Mouse (Mus musculus) embryonic facial prominence, embryonic 10.5 days (tissue): ENCODE results near the gene Calca. TPM values are rescaled to one million over a fixed set of nuclear protein-coding genes. Genes with fewer than 3 reads are reported as not detected.
"Not testable (repeated sequence)": the region's sequence is repeated elsewhere in the genome, so short reads cannot be mapped to it uniquely, and the experiment has no call there.

Experiments
- DNase-seq: peaks from one replicate; pipeline ENCODE4 v3.0.0-alpha.2; 2017; ENCODE audit warnings: low spot score
- H3K27ac ChIP-seq: fragments of 300-500 bp; sonication (generic); replicated peaks from 2 replicates; pipeline ENCODE4 v1.5.1; 2016; ENCODE audit warnings: mild to moderate bottlenecking
- H3K27me3 ChIP-seq: fragments of 300-500 bp; sonication (generic); replicated peaks from 2 replicates; pipeline ENCODE4 v1.6.1; 2016; ENCODE audit warnings: low read depth, mild to moderate bottlenecking; ENCODE audit not compliant: poor library complexity, severe bottlenecking
- H3K36me3 ChIP-seq: fragments of 300-500 bp; sonication (generic); replicated peaks from 2 replicates; pipeline ENCODE4 v1.6.1; 2016; ENCODE audit warnings: mild to moderate bottlenecking, moderate library complexity
- H3K4me1 ChIP-seq: fragments of 300-500 bp; sonication (generic); 2 replicates; pipeline ENCODE4 v1.6.1; 2016
- H3K4me3 ChIP-seq: fragments of 300-500 bp; sonication (generic); 2 replicates; pipeline ENCODE4 v1.5.1; 2016; ENCODE audit warnings: mild to moderate bottlenecking, moderate library complexity
- H3K9me3 ChIP-seq: fragments of 300-500 bp; sonication (generic); 2 replicates; pipeline ENCODE4 v1.6.1; 2016; ENCODE audit warnings: mild to moderate bottlenecking
- WGBS: fragments of 180-500 bp; shearing (Covaris S2); methylation state at CpG from one replicate; pipeline ENCODE4 v1.1.7; 2016; 5-methylcytosine and 5-hydroxymethylcytosine counted together
- polyA plus RNA-seq: library from polyadenylated mRNA; unstranded; fragments of >200 nt; fragmentation: Nextera tagmentation; extraction: Ambion mirVana; gene quantifications from 2 replicates; pipeline ENCODE4 v1.2.1, GENCODE M21; 2016

Calca gene
- 3.1 and 3.9 TPM in 2 replicates for polyA plus RNA-seq

GRCm38 (mm10) chr7:114636102-114636501, at the start of gene Calca:
Gene Calca, minus strand, starts transcription at chr7:114636357.
- peaks cover 13% of the 10 kb centered on the region for H3K4me1 ChIP-seq
- no peaks in the 10 kb centered on the region for H3K9me3 ChIP-seq
- peak; percentile 66 for DNase-seq
- H3K36me3 ChIP-seq = no peaks in the 10 kb centered on the region
- peaks cover 42% of the 10 kb centered on the region for H3K27me3 ChIP-seq
- under 1% methylated on average over 12 of the region's 12 CpGs for WGBS
- peak within 1 kb of the TSS; percentile 59 for H3K4me3 ChIP-seq
- no peak within 1 kb of the TSS for H3K27ac ChIP-seq

GRCm38 (mm10) chr7:114672697-114673096, 36.5 kb upstream of the Calca start:
- no peak for DNase-seq
- no peak overlapping the region for H3K27ac ChIP-seq
- H3K27me3 ChIP-seq = no peaks in the 10 kb centered on the region
- 26% methylated on average over 2 of the region's 2 CpGs for WGBS
- no peaks in the 10 kb centered on the region for H3K4me1 ChIP-seq
- H3K9me3 ChIP-seq = no peaks in the 10 kb centered on the region
- H3K4me3 ChIP-seq = no peak overlapping the region
- H3K36me3 ChIP-seq = no peaks in the 10 kb centered on the region

DNA sequence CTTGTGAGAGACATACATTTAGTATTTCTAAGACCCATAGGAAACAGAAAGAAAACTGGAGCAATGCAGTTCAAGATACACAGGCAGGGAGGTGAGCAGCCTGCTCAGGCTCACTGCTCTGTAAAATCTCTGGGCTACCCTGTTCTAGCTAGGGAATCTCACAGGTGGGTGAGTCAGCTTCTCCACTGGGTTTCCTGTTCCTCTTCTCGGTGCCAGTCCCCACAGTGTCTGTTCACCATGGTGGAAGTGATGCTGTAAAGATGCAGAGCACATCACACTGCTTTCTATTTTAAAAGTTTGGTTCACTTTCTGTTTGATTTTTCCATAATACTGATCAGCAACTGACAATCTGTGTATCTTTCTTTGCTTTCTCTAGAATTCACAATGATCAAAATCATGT, 35.2 kb upstream of the Calca start:
- Histone ChIP-seq H3K27ac (no peak overlapping the region), H3K4me3 (no peak overlapping the region), H3K27me3 (no peaks in the 10 kb centered on the region), H3K36me3 (no peaks in the 10 kb centered on the region), H3K9me3 (no peaks in the 10 kb centered on the region), H3K4me1 (no peaks in the 10 kb centered on the region)
- 72% methylated on average over 1 of the region's 1 CpGs for WGBS
- no peak for DNase-seq

- no peaks in the 10 kb centered on the region for H3K4me1 ChIP-seq
- DNase-seq = no peak
- no peak overlapping the region for H3K4me3 ChIP-seq
- 49% methylated on average over 3 of the region's 3 CpGs for WGBS
- no peaks in the 10 kb centered on the region for H3K27me3 ChIP-seq
- H3K36me3 ChIP-seq = no peaks in the 10 kb centered on the region
- no peaks in the 10 kb centered on the region for H3K9me3 ChIP-seq
- H3K27ac ChIP-seq = no peak overlapping the region
Measured at GRCm38 (mm10) chr7:114649730-114650129, 13.6 kb upstream of the Calca start.

DNA sequence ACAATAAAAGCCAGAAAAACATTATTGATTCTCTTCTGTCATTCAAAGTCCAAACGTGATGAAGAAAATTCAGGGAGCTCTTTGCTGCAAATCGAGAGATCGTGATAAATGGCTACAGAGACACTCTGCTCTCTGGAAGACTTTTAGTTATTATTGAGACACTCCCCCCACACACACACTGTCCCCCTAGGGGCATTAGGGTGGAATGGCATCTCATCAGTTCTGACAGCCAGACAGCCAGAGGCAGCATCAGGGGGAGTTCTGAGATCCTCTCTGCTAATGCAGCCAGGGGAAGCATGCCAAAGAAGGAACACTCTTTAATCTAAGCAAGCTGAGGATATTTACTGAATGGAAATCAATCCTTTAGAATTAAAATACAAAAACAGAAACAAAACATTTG, 12.6 kb upstream of the Calca start:
- DNase-seq = no peak
- H3K4me1 ChIP-seq = no peaks in the 10 kb centered on the region
- no peaks in the 10 kb centered on the region for H3K36me3 ChIP-seq
- no peak overlapping the region for H3K4me3 ChIP-seq
- no peaks in the 10 kb centered on the region for H3K9me3 ChIP-seq
- H3K27me3 ChIP-seq = no peaks in the 10 kb centered on the region
- no peak overlapping the region for H3K27ac ChIP-seq
- 60% methylated on average over 3 of the region's 3 CpGs for WGBS

- H3K27me3 ChIP-seq = peaks cover 42% of the 10 kb centered on the region
- peak overlapping the region; percentile 59 for H3K4me3 ChIP-seq
- H3K9me3 ChIP-seq = no peaks in the 10 kb centered on the region
- under 1% methylated on average over 20 of the region's 20 CpGs for WGBS
- peak; percentile 52 for DNase-seq
- H3K27ac ChIP-seq = no peak overlapping the region
- H3K36me3 ChIP-seq = no peaks in the 10 kb centered on the region
- peaks cover 13% of the 10 kb centered on the region for H3K4me1 ChIP-seq
Measured at GRCm38 (mm10) chr7:114635569-114636101, 522 bp downstream of the Calca start.

GRCm38 (mm10) chr7:114634386-114634785, 1.8 kb downstream of the Calca start:
- Histone ChIP-seq H3K9me3 (no peaks in the 10 kb centered on the region), H3K4me3 (no peak overlapping the region), H3K4me1 (peaks cover 13% of the 10 kb centered on the region), H3K27ac (no peak overlapping the region), H3K36me3 (no peaks in the 10 kb centered on the region), H3K27me3 (peaks cover 42% of the 10 kb centered on the region)
- WGBS = 82% methylated on average over 7 of the region's 7 CpGs
- DNase-seq = no peak

GRCm38 (mm10) chr7:114625966-114626365, 10.2 kb downstream of the Calca start:
- no peaks in the 10 kb centered on the region for H3K4me1 ChIP-seq
- H3K27ac ChIP-seq = no peak overlapping the region
- no peaks in the 10 kb centered on the region for H3K27me3 ChIP-seq
- DNase-seq = no peak
- no peaks in the 10 kb centered on the region for H3K36me3 ChIP-seq
- no peak overlapping the region for H3K4me3 ChIP-seq
- no peaks in the 10 kb centered on the region for H3K9me3 ChIP-seq
- 94% methylated on average over 3 of the region's 3 CpGs for WGBS

DNA sequence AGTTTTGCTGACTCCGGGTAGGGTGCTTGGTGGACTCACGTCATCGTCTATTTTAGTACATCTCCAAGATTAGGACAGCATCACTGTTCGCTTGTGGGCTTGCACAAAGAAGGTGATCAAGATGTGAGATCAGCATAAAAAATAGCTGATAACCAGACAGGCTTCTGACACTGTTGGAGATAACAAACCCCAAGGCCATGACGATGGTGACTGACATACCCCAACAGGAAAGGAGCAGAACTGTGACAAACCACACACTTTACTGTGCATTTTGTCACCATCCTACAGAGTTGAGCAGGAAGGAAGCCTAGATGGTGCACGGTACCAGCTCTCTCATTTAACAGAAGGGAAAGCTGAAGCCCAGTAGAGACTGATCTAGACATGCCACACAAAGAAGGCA, 19.4 kb downstream of the Calca start:
- Histone ChIP-seq H3K4me1 (no peaks in the 10 kb centered on the region), H3K27me3 (no peaks in the 10 kb centered on the region), H3K27ac (no peak overlapping the region), H3K4me3 (no peak overlapping the region), H3K9me3 (no peaks in the 10 kb centered on the region), H3K36me3 (no peaks in the 10 kb centered on the region)
- no peak for DNase-seq
- WGBS = 92% methylated on average over 6 of the region's 6 CpGs

- WGBS = 91% methylated on average over 8 of the region's 8 CpGs
- H3K27me3 ChIP-seq, H3K27ac ChIP-seq, H3K36me3 ChIP-seq, DNase-seq, H3K4me1 ChIP-seq, H3K9me3 ChIP-seq, H3K4me3 ChIP-seq: not testable (repeated sequence)
Measured at GRCm38 (mm10) chr7:114594391-114594790, 41.8 kb downstream of the Calca start.

DNA sequence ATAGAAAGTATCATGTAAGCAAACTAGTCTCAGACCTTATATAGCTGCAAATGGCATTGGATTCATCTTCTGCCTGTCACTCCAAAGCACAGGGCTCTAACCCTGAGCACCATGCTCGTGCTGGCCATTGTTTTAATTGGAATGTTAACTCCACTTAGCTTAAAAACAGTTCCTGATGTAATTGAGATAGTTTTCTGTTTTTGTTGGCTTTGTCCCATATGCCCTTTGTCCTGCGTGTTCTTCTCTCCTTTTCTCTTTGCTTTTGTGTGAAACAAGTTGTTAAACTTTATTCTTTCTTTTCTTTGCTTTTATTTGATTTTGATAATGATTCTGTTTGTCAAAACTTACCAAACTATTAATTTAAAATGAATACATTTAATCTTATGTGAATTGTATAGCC, 53.7 kb downstream of the Calca start:
- Histone ChIP-seq H3K4me1 (0 out of 2 replicates have a peak, but pooled peaks cover 3% of the 10 kb centered on the region), H3K27me3 (no peaks in the 10 kb centered on the region), H3K27ac (no peak overlapping the region), H3K9me3 (no peaks in the 10 kb centered on the region), H3K4me3 (no peak overlapping the region), H3K36me3 (no peaks in the 10 kb centered on the region)
- no peak for DNase-seq
- 46% methylated on average over 2 of the region's 2 CpGs for WGBS
